Mouse (Mus musculus): ENCODE measurements around the gene Lpar3.

GRCm38 (mm10) chr3:146189933-146190332 lies 30.8 kb upstream of the Lpar3 start:
- no peak for TF ChIP-seq GATA1 (IDR thresholded peaks at IDR 0.05; ENCODE audit: low read length)
- no peak for TF ChIP-seq TAL1 (IDR thresholded peaks at IDR 0.05; ENCODE audit: low read length)
